Mouse (Mus musculus) heart, postnatal 0 days (tissue): ENCODE results near the gene Prpsap1.

Experiments used
- CTCF ChIP-seq: IDR thresholded peaks from 2 replicates; pipeline ENCODE4 v1.5.1; 2016; ENCODE audit warnings: antibody characterized with exemption, control low read depth, low read depth
- EP300 ChIP-seq: IDR thresholded peaks from 2 replicates; pipeline ENCODE4 v1.6.1; 2016; ENCODE audit warnings: antibody characterized with exemption, low read depth

- TF ChIP-seq EP300 (no peak), CTCF (no peak)
Measured at GRCm38 (mm10) chr11:116442129-116442866, 51.7 kb downstream of the Prpsap1 start.
